Mouse (Mus musculus): ENCODE results near the gene Jaml.

The Jaml gene

GRCm38 (mm10) chr9:45083132-45083531, 4.1 kb downstream of the Jaml start:
- no peak for DNase-seq (ENCODE audit: low spot score)

GRCm38 (mm10) chr9:45084556-45084955, 5.6 kb downstream of the Jaml start:
- no peak for DNase-seq (ENCODE audit: low spot score)

- no peak for DNase-seq (ENCODE audit: low spot score)
Observed at GRCm38 (mm10) chr9:45085741-45086690, 7.0 kb downstream of the Jaml start.

GRCm38 (mm10) chr9:45088040-45088439, 9.1 kb downstream of the Jaml start:
- DNase-seq (ENCODE audit: low spot score), result no peak

GRCm38 (mm10) chr9:45090811-45091210, 11.8 kb downstream of the Jaml start:
- no peak for DNase-seq (ENCODE audit: low spot score)

- DNase-seq (ENCODE audit: low spot score), result no peak
Observed at GRCm38 (mm10) chr9:45092641-45093040, 13.7 kb downstream of the Jaml start.

GRCm38 (mm10) chr9:45095149-45095937, 16.4 kb downstream of the Jaml start:
- DNase-seq (ENCODE audit: low spot score), result no peak

GRCm38 (mm10) chr9:45097877-45098276, 18.9 kb downstream of the Jaml start:
- DNase-seq (ENCODE audit: low spot score), result no peak

- DNase-seq (ENCODE audit: low spot score), result no peak
Observed at GRCm38 (mm10) chr9:45098426-45098825, 19.4 kb downstream of the Jaml start.

- no peak for DNase-seq (ENCODE audit: low spot score)
Observed at GRCm38 (mm10) chr9:45102528-45102927, 23.5 kb downstream of the Jaml start.

- no peak for DNase-seq (ENCODE audit: low spot score)
Observed at GRCm38 (mm10) chr9:45103211-45103979, 24.4 kb downstream of the Jaml start.

GRCm38 (mm10) chr9:45105596-45106374, 26.8 kb downstream of the Jaml start:
- no peak for DNase-seq (ENCODE audit: low spot score)

GRCm38 (mm10) chr9:45115706-45116105, 36.7 kb downstream of the Jaml start:
- peak; percentile 72 for DNase-seq (ENCODE audit: low spot score)

- DNase-seq (ENCODE audit: low spot score), result no peak
Observed at GRCm38 (mm10) chr9:45116819-45117218, 37.8 kb downstream of the Jaml start.

GRCm38 (mm10) chr9:45117741-45118431, 38.9 kb downstream of the Jaml start, which contains the start of gene Scn2b:
TSS of gene Scn2b (plus strand) at chr9:45117782.
- DNase-seq (ENCODE audit: low spot score), result no peak

- DNase-seq (ENCODE audit: low spot score), result no peak
Observed at GRCm38 (mm10) chr9:45118552-45118951, 39.6 kb downstream of the Jaml start.

- no peak for DNase-seq (ENCODE audit: low spot score)
Observed at GRCm38 (mm10) chr9:45119316-45119953, 40.5 kb downstream of the Jaml start.

- no peak for DNase-seq (ENCODE audit: low spot score)
Observed at GRCm38 (mm10) chr9:45119954-45120530, 41.1 kb downstream of the Jaml start.

GRCm38 (mm10) chr9:45120567-45120966, 41.6 kb downstream of the Jaml start:
- DNase-seq (ENCODE audit: low spot score), result no peak

GRCm38 (mm10) chr9:45121001-45121400, 42.0 kb downstream of the Jaml start:
- no peak for DNase-seq (ENCODE audit: low spot score)

All from layer of hippocampus, adult 11-12 months (tissue).